Mouse (Mus musculus) heart, embryonic 10.5 days (tissue): ENCODE results near the gene Rph3a. TPM values are rescaled to one million over a fixed set of nuclear protein-coding genes. Genes with fewer than 3 reads are reported as not detected.

ENCODE experiments used
- DNase-seq: peaks from one replicate; pipeline ENCODE4 v3.0.0-alpha.2; 2017; ENCODE audit warnings: low spot score
- H3K27ac ChIP-seq: fragments of 300-500 bp; sonication (generic); 2 replicates; pipeline ENCODE4 v1.5.1; 2016; ENCODE audit warnings: mild to moderate bottlenecking
- H3K27me3 ChIP-seq: fragments of 300-500 bp; sonication (generic); 2 replicates; pipeline ENCODE4 v1.6.1; 2016; ENCODE audit warnings: mild to moderate bottlenecking; ENCODE audit not compliant: poor library complexity, insufficient read depth, severe bottlenecking
- H3K36me3 ChIP-seq: fragments of 300-500 bp; sonication (generic); 2 replicates; pipeline ENCODE4 v1.6.1; 2016; ENCODE audit warnings: mild to moderate bottlenecking, moderate library complexity
- H3K4me1 ChIP-seq: fragments of 300-500 bp; sonication (generic); 2 replicates; pipeline ENCODE4 v1.6.1; 2016; ENCODE audit warnings: mild to moderate bottlenecking
- H3K4me3 ChIP-seq: fragments of 300-500 bp; sonication (generic); 2 replicates; pipeline ENCODE4 v1.5.1; 2016; ENCODE audit warnings: mild to moderate bottlenecking, moderate library complexity
- H3K9me3 ChIP-seq: fragments of 300-500 bp; sonication (generic); 2 replicates; pipeline ENCODE4 v1.6.1; 2016; ENCODE audit warnings: mild to moderate bottlenecking, moderate library complexity
- WGBS: fragments of 180-500 bp; shearing (Covaris S2); methylation state at CpG from one replicate; pipeline ENCODE4 v1.1.7; 2016; 5-methylcytosine and 5-hydroxymethylcytosine counted together
- polyA plus RNA-seq: library from polyadenylated mRNA; unstranded; fragments of >200 nt; fragmentation: Nextera tagmentation; extraction: Ambion mirVana; gene quantifications from 2 replicates; pipeline ENCODE4 v1.2.1, GENCODE M21; 2016

The Rph3a gene
- polyA plus RNA-seq, 1 experiment from 2014 or later, result not detected

DNA sequence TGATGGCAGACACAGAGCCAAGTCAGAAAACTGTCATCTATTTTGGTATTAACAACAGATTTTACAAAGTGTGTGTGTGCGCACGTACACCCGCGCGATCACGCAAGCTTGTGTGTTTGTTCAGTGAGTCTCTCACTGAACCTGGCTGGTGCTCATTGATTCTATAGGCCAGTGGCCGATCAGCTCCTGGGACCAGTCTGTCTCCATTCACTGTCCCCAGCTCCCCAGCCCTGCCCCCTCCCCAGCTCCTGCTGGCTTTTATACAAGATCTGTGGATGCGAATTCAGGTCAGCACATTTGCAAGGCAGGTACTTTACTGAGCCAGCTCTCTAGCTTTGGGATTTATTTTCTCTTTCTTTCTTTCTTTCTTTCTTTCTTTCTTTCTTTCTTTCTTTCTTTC is 41.1 kb downstream of the Rph3a start:
- DNase-seq, result no peak

DNA sequence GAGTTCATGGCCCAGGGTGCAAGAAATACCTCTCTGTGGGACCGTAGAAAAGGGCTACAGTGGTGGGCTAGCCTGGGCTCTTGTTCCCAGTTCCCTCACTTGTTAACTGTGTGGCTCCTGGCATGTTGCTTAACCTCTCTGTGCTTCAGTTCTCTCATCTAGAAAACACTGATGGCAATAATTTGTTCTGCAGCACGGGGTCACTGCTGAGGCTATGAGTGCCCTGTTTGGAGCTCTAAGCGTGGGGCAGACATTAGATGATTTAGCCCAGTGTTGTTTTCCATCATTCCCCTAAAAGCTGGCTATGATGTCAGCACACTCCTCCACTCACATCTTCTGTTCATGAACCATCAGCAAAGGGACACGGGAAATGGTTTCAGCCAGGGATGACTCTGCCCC is 41.8 kb downstream of the Rph3a start:
- no peaks in the 10 kb centered on the region for H3K9me3 ChIP-seq
- H3K36me3 ChIP-seq, result no peaks in the 10 kb centered on the region
- H3K27ac ChIP-seq, result no peak overlapping the region
- 59% methylated on average over 4 of the region's 4 CpGs for WGBS
- no peak overlapping the region for H3K4me3 ChIP-seq
- no peaks in the 10 kb centered on the region for H3K4me1 ChIP-seq
- H3K27me3 ChIP-seq, result 0 out of 2 replicates have a peak, but pooled peaks cover 3% of the 10 kb centered on the region
- no peak for DNase-seq

More for the DNA sequence above, 41.1 kb downstream of the Rph3a start:
- Histone ChIP-seq H3K9me3 (no peaks in the 10 kb centered on the region), H3K27me3 (0 out of 2 replicates have a peak, but pooled peaks cover 3% of the 10 kb centered on the region), H3K36me3 (no peaks in the 10 kb centered on the region), H3K4me3 (no peak overlapping the region), H3K4me1 (no peaks in the 10 kb centered on the region), H3K27ac (no peak overlapping the region)
- 87% methylated on average over 8 of the region's 8 CpGs for WGBS

DNA sequence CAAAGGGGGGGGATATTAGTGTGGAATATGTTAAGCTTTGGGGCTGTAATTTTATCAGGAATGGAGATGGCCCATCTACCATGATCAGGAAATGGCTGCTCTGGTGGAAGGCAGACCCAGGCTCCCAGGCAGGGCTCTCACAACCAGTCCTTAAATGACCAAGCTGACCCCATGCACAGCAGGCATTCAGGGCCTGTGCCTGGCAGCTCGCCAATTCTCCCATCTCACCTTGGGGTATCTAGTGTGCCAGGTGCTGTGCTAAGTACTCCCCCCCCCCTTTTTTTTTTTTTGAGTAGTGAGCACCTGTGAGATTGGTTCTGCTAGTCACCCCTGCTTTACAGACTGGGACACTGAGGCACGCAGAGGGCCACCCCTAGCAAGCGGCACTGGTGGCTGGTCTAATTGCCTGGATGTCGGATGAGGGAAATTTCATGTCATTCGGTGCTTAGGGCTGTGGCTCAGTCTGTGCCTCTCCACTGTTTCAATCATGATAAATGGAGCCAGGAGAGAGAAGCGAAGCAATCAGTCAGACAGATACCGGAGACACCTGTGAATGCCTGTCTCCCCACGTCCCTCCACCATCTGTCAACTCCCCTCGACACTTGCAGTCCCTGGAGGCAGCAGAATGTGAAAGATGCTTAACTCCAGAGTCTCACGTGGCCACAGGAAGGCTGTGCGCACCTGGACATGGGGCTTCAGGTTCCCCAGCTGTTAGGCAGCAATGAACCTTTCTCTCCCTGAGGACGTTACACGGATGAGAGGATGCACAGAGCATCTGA is 42.3 kb downstream of the Rph3a start:
- Histone ChIP-seq H3K27me3 (0 out of 2 replicates have a peak, but pooled peaks cover 3% of the 10 kb centered on the region), H3K4me1 (no peaks in the 10 kb centered on the region), H3K4me3 (no peak overlapping the region), H3K9me3 (no peaks in the 10 kb centered on the region), H3K27ac (no peak overlapping the region), H3K36me3 (no peaks in the 10 kb centered on the region)
- DNase-seq, result no peak
- 75% methylated on average over 13 of the region's 13 CpGs for WGBS

DNA sequence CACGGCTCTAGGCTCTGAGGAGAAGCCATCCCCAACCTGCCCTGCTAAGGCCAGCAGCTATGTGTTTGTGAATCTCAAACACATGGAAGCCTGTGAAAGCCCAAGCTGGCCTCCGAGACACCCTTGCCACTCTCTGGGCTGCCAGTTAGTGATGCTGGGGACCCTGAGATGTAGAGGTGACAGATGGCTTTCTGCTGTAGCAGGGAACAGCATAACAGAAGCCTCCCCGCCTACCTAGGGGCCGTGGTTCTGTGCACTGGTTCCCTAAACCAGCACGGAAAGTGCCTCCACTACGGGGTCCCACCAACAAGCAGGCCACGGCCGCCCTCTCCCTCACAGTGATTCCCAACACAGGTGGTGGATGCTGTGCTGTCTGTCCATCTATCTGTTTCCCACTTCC is 43.0 kb downstream of the Rph3a start:
- no peak overlapping the region for H3K27ac ChIP-seq
- no peak for DNase-seq
- WGBS, result 72% methylated on average over 8 of the region's 8 CpGs
- H3K36me3 ChIP-seq, result no peaks in the 10 kb centered on the region
- 0 out of 2 replicates have a peak, but pooled peaks cover 3% of the 10 kb centered on the region for H3K27me3 ChIP-seq
- no peak overlapping the region for H3K4me3 ChIP-seq
- no peaks in the 10 kb centered on the region for H3K9me3 ChIP-seq
- H3K4me1 ChIP-seq, result no peaks in the 10 kb centered on the region

DNA sequence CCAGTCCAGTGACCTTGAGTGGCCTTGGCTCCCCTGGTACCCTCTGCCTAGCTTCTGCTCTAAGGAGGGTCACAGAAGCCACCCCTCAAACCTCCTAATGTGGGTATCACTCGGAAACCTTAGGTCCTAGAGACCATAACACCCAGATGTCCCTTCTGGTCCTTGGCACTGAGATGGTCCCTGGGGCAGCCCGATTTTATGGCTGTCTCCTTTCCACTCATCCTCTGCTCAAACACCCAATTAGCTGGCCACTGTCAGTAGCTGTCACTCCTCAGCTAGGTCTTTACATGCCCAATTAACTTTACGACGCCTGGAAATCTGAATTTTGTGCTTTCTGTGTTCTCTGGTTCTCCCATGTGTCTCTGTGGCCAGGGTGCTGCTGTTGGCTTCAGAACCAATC is 43.7 kb downstream of the Rph3a start:
- H3K36me3 ChIP-seq, result no peaks in the 10 kb centered on the region
- DNase-seq, result no peak
- no peak overlapping the region for H3K27ac ChIP-seq
- H3K27me3 ChIP-seq, result 0 out of 2 replicates have a peak, but pooled peaks cover 3% of the 10 kb centered on the region
- no peak overlapping the region for H3K4me3 ChIP-seq
- H3K9me3 ChIP-seq, result no peaks in the 10 kb centered on the region
- WGBS, result 75% methylated on average over 4 of the region's 4 CpGs
- no peaks in the 10 kb centered on the region for H3K4me1 ChIP-seq

DNA sequence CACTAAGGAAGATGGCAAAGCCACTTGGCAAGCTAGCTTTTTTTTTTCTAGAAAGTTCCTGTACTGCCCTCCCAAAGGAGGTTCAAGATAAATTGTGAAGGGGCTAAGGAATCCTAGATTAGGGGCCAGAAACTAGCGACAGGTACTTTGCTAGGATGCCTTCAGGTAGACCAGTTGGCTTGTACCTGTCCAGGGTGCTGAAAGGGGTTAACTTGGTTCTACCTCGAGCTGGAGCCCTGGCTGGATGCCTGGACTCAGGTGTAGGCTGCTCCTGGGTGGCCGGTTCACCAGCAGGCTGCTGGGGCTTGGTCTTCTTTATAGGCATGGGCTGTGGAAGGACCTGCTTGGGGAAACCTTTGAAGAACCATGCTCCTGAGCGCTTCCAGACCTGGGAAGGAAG is 48.9 kb downstream of the Rph3a start:
- Histone ChIP-seq H3K4me3 (no peak overlapping the region), H3K27ac (no peak overlapping the region), H3K4me1 (no peaks in the 10 kb centered on the region), H3K36me3 (no peaks in the 10 kb centered on the region), H3K9me3 (0 out of 2 replicates have a peak, but pooled peaks cover 5% of the 10 kb centered on the region), H3K27me3 (no peaks in the 10 kb centered on the region)
- 50% methylated on average over 4 of the region's 4 CpGs for WGBS
- no peak for DNase-seq

DNA sequence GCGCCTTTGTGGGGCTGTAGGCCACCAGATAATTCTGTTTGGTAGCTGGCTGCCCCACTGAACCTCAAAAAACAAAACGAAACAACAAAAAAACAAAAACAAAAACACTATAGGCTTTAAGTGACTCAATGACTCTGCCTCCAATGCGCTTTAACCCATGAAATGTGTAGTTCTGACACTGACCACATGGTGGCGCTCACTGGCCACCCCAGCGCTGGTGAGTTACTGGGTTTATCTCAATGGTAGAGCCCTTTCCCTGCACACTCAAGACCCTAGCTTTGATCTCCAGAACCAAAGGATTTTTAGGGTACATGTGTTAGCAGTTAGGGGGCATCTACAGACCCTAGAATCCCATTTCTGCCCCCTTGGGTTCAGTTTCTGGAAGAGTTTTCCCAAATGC is 55.9 kb downstream of the Rph3a start:
- 16% methylated on average over 5 of the region's 5 CpGs for WGBS
- no peak overlapping the region for H3K4me3 ChIP-seq
- H3K27ac ChIP-seq, result no peak overlapping the region
- H3K9me3 ChIP-seq, result 0 out of 2 replicates have a peak, but pooled peaks cover 5% of the 10 kb centered on the region
- H3K27me3 ChIP-seq, result peaks cover 4% of the 10 kb centered on the region; the same call in 1 of the 2 replicates
- no peak for DNase-seq
- H3K4me1 ChIP-seq, result peaks cover 6% of the 10 kb centered on the region; the same call in 1 of the 2 replicates
- no peaks in the 10 kb centered on the region for H3K36me3 ChIP-seq

DNA sequence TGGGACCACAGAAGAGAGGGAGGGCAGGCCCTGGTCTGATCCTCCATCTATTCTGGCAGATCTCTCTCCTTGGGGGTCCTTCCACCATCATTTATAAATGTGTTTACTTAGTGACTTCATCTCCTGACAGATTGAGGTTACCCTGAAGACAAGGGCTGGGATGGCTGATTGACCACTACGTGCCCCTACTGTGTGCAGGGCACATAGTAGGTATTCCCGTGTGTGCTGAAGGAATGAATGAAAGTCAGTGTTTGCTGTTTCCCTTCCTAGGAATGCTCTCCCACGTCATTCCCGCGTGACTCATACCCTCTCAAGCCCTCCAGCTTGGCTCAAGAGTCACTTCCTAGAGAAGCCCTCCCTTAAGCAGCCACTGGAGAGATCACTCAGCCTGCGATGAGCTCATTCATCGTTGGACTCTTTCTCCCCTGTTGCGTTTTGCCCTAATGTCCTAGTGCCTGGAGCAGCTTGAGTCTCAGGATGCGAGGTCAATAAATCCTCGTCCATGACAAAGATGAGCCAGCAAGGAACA is 57.6 kb downstream of the Rph3a start:
- no peaks in the 10 kb centered on the region for H3K9me3 ChIP-seq
- no peak for DNase-seq
- peaks cover 4% of the 10 kb centered on the region; the same call in 1 of the 2 replicates for H3K27me3 ChIP-seq
- H3K4me1 ChIP-seq, result peaks cover 6% of the 10 kb centered on the region; the same call in 1 of the 2 replicates
- 62% methylated on average over 10 of the region's 10 CpGs for WGBS
- no peak overlapping the region for H3K27ac ChIP-seq
- H3K36me3 ChIP-seq, result no peaks in the 10 kb centered on the region
- no peak overlapping the region for H3K4me3 ChIP-seq

DNA sequence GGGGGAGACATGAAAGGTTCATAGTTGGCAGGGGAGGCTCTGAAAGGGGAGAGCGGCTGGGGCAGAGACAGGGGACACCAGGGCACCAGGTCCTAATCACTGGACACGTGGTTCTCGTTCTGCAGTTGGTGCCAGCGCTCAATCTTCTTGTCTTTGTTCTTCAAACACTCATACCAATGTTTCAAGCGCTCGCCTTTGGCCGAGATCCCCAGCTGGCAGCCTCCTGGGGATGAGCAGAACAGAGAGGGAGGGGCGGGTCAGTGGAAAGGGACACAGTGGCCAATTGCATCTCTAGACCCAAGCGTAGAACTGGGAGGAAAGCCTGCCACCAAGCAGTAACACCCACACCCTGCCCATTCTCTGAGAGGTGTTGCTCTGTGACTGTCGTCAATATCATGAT is 67.8 kb downstream of the Rph3a start:
- no peak for DNase-seq
- 67% methylated on average over 10 of the region's 10 CpGs for WGBS
- Histone ChIP-seq H3K27me3 (peaks cover 5% of the 10 kb centered on the region; the same call in 1 of the 2 replicates), H3K4me3 (no peak overlapping the region), H3K36me3 (no peaks in the 10 kb centered on the region), H3K4me1 (no peaks in the 10 kb centered on the region), H3K9me3 (no peaks in the 10 kb centered on the region), H3K27ac (no peak overlapping the region)

DNA sequence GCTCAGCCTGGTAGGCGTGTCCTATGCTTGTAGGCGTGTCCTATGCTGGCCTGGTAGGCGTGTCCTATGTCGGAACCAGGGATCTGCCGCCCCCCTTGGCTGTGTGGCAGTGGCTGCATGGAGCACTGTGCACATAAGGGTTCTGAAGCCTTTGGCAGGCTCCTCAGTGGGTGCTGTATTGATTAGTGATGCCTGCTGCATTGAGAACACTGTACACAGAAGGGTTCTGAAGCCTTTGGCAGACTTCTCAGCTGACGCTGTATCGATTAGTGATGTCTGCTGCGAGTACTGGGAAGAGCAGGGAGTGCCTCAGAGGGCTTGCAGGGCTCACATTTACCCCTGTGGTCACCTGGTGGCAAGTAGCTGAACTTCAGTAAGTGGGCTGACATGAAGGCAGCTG is 71.3 kb downstream of the Rph3a start:
- WGBS, result 35% methylated on average over 8 of the region's 8 CpGs
- H3K27ac ChIP-seq, result no peak overlapping the region
- no peak for DNase-seq
- H3K4me1 ChIP-seq, result no peaks in the 10 kb centered on the region
- H3K9me3 ChIP-seq, result no peaks in the 10 kb centered on the region
- H3K36me3 ChIP-seq, result no peaks in the 10 kb centered on the region
- no peaks in the 10 kb centered on the region; the same call in 1 of the 2 replicates for H3K27me3 ChIP-seq
- H3K4me3 ChIP-seq, result no peak overlapping the region

DNA sequence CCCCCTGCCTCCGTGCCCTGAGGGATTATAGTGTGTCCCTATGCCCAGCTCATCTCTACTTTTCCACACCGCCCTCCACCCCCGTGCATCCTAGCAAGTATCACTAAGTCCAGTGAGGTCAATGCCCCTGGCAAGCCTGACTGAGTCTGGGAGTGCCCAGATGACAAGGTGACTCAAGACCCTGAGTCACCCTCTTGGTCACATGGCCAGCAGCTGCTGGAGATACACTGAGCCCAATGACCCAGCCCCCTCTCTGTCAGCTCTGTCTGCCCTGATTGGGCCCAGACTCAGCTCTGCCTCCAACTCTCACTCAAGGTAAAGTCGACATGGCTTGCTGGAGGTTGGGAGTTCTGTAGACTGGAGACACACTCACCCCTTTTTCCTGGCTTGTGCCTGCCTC is 72.1 kb downstream of the Rph3a start:
- Histone ChIP-seq H3K27me3 (no peaks in the 10 kb centered on the region; the same call in 1 of the 2 replicates), H3K36me3 (no peaks in the 10 kb centered on the region), H3K9me3 (no peaks in the 10 kb centered on the region), H3K27ac (no peak overlapping the region), H3K4me3 (no peak overlapping the region), H3K4me1 (no peaks in the 10 kb centered on the region)
- DNase-seq, result no peak
- 77% methylated on average over 4 of the region's 4 CpGs for WGBS

DNA sequence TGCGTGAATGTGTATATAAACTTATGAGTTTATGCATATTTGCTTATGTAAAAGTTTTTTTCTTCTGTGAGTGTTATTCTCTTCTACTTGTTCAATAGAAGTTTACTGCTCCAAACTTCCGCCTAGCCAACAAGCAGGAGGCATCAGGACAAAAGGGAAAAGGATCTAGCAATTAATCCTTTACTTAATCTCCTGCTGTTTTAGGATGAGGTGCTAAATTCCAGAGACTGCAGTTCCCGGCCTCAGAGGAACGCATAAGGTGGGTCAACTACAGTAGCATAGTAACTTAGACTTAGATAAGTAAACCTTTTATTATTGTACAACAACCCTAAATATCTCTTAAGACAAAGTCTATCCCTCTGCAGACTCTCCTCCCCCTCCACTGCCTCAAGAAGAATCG is 75.9 kb downstream of the Rph3a start:
- H3K36me3 ChIP-seq, result no peaks in the 10 kb centered on the region
- no peak overlapping the region for H3K27ac ChIP-seq
- no peaks in the 10 kb centered on the region for H3K4me1 ChIP-seq
- no peaks in the 10 kb centered on the region; the same call in 1 of the 2 replicates for H3K27me3 ChIP-seq
- no peak overlapping the region for H3K4me3 ChIP-seq
- 12% methylated on average over 5 of the region's 5 CpGs for WGBS
- H3K9me3 ChIP-seq, result no peaks in the 10 kb centered on the region
- no peak for DNase-seq

DNA sequence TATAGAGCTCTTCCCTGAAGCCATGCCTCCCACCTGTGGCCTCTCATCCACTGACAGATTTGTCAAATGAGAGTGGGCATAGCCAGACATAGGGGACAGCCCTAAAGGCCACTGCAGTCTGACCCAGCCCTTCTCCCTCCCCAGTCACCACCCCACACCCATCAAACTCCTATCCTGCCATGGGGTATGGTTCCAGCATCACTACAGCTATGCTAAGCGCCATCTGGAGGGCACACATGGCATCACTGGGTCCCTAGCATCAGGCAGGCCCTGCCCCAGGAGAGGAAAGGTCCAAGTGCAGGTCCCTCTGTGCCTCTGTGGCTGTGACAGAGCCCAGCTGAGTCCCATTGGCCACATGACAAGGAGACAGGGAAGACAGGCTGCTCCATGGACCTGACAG is 82.9 kb downstream of the Rph3a start:
- 0% methylated on average over 1 of the region's 1 CpGs for WGBS
- DNase-seq, result no peak
- H3K27ac ChIP-seq, result no peak overlapping the region
- H3K27me3 ChIP-seq, result no peaks in the 10 kb centered on the region
- H3K4me3 ChIP-seq, result no peak overlapping the region
- H3K36me3 ChIP-seq, result no peaks in the 10 kb centered on the region
- H3K4me1 ChIP-seq, result no peaks in the 10 kb centered on the region
- no peaks in the 10 kb centered on the region for H3K9me3 ChIP-seq
